Mouse (Mus musculus) ES-Bruce4 (cell line): ENCODE results near the gene Rasgrp2.

Experiments
- CTCF ChIP-seq: IDR thresholded peaks from one replicate; pipeline ENCODE4 v1.8.1; 2011; ENCODE audit warnings: low read depth, low read length
- POLR2A ChIP-seq: IDR thresholded peaks from one replicate; pipeline ENCODE4 v1.8.1; 2011; ENCODE audit warnings: low read length; ENCODE audit not compliant: insufficient read depth

DNA sequence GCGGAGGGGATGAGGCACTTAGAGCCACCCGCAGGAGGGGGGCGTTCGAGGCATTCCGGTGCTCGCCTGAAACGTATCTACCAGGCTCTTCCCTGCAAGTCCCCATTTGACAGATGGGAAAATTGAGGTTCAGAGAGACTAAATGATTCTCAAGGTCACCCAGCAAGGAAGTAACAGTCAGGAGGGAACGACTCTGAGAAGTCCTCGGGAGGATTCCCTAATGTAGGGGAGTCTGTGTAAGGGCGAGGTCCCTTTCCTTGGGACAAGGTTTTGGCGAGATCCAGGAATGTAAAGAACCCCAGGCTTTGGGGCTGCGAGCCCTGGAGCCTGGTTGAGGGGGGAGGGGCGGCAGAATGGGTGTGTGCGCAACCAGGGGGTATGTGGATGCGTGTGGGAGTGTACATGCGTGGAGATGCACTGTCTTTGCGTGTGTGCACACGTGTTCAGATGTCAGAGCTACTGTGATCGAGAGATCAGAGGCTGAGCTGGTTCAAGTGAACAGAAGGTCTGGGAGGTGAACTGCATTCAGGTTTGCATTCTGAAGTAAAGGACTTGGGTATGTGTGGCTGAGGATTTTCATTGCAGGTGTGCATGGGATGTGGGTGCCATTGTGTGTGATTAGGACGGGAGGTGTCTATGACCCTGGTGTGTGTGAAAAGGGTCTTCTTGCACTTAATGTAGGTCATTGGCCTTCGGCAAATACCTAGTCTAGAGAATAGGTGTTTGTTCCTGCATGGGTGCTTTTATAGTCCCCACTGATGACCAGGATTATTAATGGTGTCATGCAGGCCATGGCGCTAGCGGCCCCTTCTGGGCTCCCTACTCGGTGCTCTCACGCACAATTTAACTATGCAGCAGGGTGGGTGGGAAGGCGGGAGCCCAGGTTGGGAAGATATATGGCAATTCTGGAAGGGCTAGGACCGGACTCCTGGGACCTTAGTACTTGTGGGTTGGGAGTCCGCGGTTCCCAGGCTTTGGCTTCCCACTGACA, 1.3 kb downstream of the Rasgrp2 start:
- TF ChIP-seq CTCF (no peak), POLR2A (no peak)
